Mouse (Mus musculus): ENCODE measurements around the gene Cmss1.

Cmss1 gene

DNA sequence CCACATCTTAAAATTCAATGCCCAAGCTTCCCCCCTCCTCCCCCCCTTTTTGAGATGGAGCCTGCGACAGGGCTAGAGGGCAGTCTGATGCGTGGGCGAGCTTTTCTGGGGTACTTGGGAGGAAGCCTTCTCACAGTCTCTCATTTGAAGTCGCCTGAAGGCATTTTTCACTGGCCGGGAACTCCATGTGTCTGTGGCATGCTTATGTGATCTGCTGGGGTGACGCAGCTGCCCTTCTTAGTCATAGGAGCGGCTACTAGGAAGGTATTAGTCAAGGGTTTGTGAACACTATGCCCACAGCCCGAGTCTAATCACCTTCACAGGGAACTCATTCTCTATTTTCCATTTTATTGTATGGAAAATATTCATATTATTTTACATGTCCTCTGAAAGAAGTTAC is 325.2 kb downstream of the Cmss1 start:
- DNase-seq: no peak

DNA sequence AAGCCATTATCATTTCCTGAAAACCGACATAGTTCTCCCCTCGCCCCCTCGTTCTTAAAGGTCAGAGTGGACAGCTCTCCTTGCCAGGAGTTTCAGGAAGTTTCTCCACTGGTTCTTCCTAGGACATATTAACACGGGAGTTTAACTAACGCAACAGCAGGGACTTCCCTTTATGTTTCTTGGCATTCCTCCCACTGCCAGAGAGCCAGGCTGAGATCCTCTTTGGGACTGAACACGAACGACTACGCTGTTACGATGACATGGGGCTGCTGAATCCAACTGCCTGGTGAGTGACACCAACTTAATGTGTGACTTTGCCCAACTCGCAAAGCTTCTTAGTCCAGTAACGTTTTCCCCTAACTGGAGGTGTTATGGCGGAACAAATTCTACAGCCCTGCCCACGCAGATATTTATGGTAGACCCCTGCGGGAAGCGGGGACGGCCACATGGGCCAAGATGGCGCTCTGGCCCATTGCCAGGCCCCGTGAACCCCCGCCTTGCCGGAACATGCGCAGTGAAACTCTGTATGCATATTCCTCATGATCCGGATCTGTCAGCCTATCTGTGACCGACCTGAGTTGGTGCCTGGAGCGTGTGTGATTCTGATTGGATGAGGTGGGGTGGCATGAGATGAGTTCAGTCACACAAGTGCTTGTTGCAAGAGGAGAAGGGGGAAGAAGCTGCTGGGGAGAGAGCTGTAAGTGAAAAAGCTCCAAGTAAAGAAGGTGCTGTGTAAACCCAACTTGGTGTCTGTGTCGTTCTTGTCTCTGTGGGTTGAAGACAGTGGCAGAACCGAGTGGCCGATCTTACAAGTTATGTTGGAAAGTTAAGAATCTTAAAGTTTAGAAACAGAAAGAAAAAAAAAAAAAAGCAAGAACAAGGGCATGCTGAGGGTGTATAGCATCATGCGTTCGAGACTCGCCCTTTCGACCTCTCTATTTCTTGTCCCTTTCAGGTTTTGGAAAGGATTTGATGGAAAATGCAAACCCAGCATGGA is 326.1 kb downstream of the Cmss1 start:
- peak in 1 of 2 experiments; percentile 46 for DNase-seq

DNA sequence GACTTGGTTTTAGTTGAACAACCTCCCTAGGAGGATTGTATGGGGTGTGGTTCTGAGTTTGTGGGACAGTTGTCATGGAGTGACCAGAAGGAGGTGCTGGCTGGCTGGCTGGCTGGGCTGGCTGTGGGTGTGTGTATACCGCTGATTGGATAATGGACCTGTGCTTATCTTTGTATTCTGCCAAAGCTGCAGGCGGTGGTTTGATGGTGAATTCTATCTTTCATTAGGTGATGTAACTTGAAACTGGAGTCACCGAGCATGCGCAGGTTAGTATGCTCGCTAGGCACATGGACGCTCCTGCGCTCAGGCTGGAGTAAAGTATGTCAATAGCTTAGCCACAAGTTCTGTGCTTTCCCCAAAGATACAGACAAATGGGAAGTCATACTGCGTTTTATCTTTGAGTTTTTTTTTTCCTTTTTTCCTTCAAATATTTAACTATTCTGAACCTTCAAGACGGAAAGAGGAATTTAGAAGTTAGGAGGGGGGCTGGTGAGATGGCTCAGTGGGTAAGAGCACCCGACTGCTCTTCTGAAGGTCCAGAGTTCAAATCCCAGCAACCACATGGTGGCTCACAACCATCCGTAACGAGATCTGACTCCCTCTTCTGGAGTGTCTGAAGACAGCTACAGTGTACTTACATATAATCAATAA is 327.6 kb downstream of the Cmss1 start:
- no peak for DNase-seq

DNA sequence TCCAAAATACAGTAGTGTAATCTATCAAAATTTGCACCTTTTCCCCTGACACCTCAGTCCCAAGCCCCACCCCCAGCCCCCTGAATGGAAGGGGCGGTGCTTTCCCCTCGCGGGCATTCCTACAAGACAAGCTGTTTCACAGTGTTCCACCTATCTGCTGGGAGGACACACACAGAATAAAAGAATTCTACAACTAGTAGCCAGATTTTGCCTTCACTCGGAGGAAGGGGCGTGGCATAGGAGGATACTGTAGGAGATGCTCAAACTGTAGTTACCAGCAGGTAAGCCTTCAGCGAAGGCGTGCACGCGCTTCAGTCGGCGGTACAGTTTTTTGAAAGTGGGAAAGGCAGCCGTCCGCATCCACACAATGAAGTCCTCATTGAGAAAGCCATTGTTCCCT is 336.9 kb downstream of the Cmss1 start:
- no peak for DNase-seq

DNA sequence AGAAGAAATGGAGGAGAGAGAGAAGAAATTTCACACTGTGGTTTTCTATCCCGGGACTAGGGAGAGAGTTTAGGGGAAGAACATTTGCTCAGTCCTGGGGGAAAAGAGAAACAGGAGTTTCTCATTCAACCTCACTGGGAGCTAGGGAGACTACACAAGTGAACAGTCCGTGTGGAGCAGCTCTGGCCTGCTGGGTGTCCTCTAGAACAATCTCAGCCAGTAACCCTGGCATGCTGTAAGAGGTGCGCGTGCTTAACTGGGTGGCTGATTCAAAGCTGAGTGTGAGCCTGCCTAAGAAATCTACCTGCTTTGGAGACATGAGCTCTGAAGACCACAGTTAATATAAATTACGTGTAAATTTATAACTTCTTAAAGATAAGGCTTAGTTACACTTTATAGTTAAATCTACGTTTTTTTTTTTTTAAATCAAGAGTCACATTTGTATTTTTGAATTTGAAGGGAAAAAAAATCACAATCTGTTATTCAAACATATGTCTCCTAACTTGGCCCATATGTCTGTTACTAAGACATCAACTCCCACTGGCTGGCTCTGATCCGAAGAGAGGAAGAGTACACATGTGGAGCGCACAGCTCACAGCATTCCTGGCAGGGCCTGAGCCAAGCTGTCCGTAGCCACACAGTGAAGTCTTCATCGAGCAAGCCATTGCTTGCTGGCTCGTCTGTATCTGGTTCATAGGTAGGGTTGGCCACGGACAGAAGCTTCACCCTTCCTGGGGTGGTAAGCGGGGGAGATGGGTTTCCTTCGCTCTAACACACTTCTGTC is 338.4 kb downstream of the Cmss1 start:
- no peak for DNase-seq

DNA sequence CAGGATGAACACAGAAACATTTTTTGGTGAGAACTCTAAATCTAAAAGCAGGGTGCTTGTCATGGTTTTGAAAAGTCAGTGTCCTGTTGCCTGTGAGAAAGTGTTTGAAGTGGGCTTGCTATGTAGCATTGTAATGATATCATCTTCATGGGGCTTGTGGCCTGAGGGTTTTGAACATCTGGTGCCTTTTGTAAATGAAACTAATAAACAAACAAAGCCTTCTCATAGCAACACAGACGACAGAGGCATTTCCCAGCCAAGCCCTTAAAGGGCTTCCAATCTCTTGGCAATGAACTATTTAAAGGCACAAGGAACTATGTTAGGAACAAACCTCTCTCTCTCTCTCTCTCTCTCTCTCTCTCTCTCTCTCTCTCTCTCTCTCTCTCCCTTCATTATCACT is 339.6 kb downstream of the Cmss1 start:
- peak in 1 of 2 experiments; percentile 27 for DNase-seq

DNA sequence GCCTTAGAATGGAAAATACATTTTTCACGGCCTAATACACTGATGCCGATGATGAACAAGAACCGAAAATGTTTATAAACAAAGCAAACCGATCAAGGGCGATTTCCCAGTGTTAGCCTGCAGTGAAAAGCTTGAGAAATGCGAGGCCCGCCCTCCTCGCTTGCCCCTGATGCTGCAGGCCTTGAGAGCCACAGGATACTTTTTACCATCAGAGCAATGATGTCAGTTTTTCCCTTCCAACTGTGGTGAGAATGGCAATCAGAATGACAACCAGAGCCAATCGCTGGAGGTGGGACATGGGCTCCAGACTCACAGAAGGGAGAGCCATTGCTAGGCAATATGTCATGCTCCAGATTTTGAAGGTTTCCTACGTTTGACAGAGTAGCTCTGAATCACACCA is 346.5 kb downstream of the Cmss1 start:
- peak; percentile 26 to 63 for DNase-seq

DNA sequence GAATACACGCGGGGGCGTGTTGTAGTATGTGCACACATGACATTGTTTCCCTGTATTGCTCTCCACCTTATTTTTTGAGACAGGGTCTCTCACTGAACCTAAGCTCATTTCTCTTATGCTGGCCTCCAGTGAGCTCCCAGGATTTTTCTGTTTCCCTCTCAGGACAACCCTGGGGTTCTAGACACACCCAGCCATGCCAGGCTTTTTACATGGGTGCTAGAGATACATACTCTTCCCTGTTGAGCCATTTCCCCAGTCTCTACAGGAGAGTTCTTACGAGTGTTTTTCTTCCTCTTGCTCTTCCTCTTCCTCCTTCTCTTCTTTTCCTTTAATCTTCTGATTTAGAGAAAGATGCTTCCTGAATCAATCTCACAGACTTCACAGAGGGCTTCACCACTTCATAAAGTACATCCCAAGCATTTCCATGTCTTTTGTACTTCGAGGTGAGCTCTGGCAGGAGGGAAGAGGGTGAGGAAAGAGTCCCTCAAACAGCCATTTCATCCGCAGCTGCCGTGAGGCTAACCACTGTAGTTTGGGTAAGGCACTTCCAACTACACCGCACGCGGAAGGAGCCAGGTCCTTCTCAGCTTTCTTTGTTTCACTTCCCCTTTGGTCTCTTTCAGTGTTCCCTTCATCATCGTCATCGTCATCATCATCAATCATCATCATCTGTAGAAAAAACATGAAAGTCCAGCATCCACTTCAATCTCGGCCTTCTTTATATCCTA is 347.1 kb downstream of the Cmss1 start:
- DNase-seq: no peak
